Mouse (Mus musculus): ENCODE measurements around the gene Rabep2.

DNA sequence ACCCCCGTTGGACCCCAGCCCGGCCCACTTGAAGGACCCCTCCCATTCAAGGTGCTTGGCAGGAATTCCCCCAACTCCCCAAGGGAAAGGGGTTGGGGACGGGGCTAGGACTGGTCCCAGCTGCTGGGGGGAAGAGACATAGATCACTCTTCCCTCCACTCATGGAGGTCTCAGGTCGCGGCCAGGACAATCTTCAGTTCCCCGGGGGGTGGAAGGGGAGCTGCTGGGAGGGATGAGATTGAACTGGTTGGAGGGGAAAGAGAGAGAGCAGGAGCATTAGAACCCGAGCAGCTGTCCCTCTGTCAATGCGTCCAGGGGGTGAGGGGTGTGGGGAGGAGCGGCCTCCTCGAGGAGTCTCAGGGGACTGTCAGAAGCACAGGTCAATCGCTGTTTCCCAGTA, 63.4 kb downstream of the Rabep2 start:
- TF ChIP-seq SIN3A (IDR thresholded peaks at IDR 0.05; ENCODE audit: low read length) (no peak), CTCF (conservative IDR thresholded peaks at IDR 0.05 in 1 of 2, IDR thresholded peaks at IDR 0.05 in 1 of 2; ENCODE audit: low read depth in 2 of 2, low read length in 2 of 2) (no peak), POLR2A (IDR thresholded peaks at IDR 0.05; ENCODE audit: low read depth, low read length) (no peak), NRF1 (IDR thresholded peaks at IDR 0.05; ENCODE audit: low read depth, low read length) (no peak), USF1 (IDR thresholded peaks at IDR 0.05; ENCODE audit: low read depth, low read length) (no peak), EP300 (IDR thresholded peaks at IDR 0.05; ENCODE audit: low read length) (no peak), ZMIZ1 (IDR thresholded peaks at IDR 0.05; ENCODE audit: low read depth, low read length) (no peak), RAD21 (IDR thresholded peaks at IDR 0.05; ENCODE audit: low read depth, low read length) (no peak), UBTF (IDR thresholded peaks at IDR 0.05; ENCODE audit: low read depth, low read length) (no peak), NELFE (IDR thresholded peaks at IDR 0.05; ENCODE audit: low read depth, low read length) (no peak), HCFC1 (IDR thresholded peaks at IDR 0.05; ENCODE audit: low read depth, low read length) (no peak), CHD1 (IDR thresholded peaks at IDR 0.05; ENCODE audit: low read depth, low read length) (no peak), JUN (IDR thresholded peaks at IDR 0.05; ENCODE audit: insufficient read depth, low read depth, low read length) (no peak)

All from CH12.LX (cell line).